Mouse (Mus musculus) heart, embryonic 11.5 days (tissue): ENCODE results near the gene Wipf3. TPM values are rescaled to one million over a fixed set of nuclear protein-coding genes. Genes with fewer than 3 reads are reported as not detected.
A peak's percentile ranks its signal among the peaks of the same experiment; 100 is the strongest.

Experiments used
- ATAC-seq: fragments of 200-750 bp; cut with Nextera tagmentation; replicated peaks from 2 replicates; pipeline ENCODE4 v1.8.0; 2017; ENCODE audit warnings: moderate library complexity; ENCODE audit not compliant: insufficient number of reproducible peaks, low FRiP score, low TSS enrichment
- H3K27ac ChIP-seq: fragments of 300-500 bp; sonication (generic); 2 replicates; pipeline ENCODE4 v1.5.1; 2014; ENCODE audit warnings: mild to moderate bottlenecking, low read depth, low read length
- H3K27me3 ChIP-seq: fragments of 300-500 bp; sonication (generic); 2 replicates; pipeline ENCODE4 v1.6.1; 2014; ENCODE audit warnings: mild to moderate bottlenecking, low read length, mixed read lengths; ENCODE audit not compliant: control insufficient read depth, insufficient read depth
- H3K36me3 ChIP-seq: fragments of 300-500 bp; sonication (generic); 2 replicates; pipeline ENCODE4 v1.6.1; 2014; ENCODE audit warnings: mild to moderate bottlenecking, low read length, moderate library complexity, mixed read lengths; ENCODE audit not compliant: control insufficient read depth, insufficient read depth
- H3K4me1 ChIP-seq: fragments of 300-500 bp; sonication (generic); 2 replicates; pipeline ENCODE4 v1.6.1; 2014; ENCODE audit warnings: low read length; ENCODE audit not compliant: control insufficient read depth, insufficient read depth
- H3K4me2 ChIP-seq: fragments of 300-500 bp; sonication (generic); 2 replicates; pipeline ENCODE4 v1.6.1; 2014; ENCODE audit warnings: mild to moderate bottlenecking, moderate library complexity
- H3K4me3 ChIP-seq: fragments of 300-500 bp; sonication (generic); 2 replicates; pipeline ENCODE4 v1.5.1; 2014; ENCODE audit warnings: low read depth, low read length
- H3K9ac ChIP-seq: fragments of 300-500 bp; sonication (generic); 2 replicates; pipeline ENCODE4 v1.6.1; 2014; ENCODE audit warnings: mild to moderate bottlenecking, low read depth, low read length, moderate library complexity
- H3K9me3 ChIP-seq: fragments of 300-500 bp; sonication (generic); replicated peaks from 2 replicates; pipeline ENCODE4 v1.6.1; 2016; ENCODE audit warnings: low read length; ENCODE audit not compliant: control insufficient read depth
- whole genome bisulfite sequencing: fragments of 180-500 bp; shearing (Covaris S2); extraction: QIAGEN DNeasy Blood & Tissue Kit; methylation state at CpG from one replicate; pipeline ENCODE4 v1.1.7; 2014; ENCODE audit not compliant: insufficient replicate concordance; 5-methylcytosine and 5-hydroxymethylcytosine counted together
- polyA plus RNA-seq: library from polyadenylated mRNA; unstranded; fragments of >200 nt; fragmentation: Nextera tagmentation; extraction: Ambion mirVana; gene quantifications from 2 replicates; pipeline ENCODE4 v1.2.1, GENCODE M21; 2014

The Wipf3 gene
- polyA plus RNA-seq, 1 experiment from 2014 or later = 3.8 TPM

DNA sequence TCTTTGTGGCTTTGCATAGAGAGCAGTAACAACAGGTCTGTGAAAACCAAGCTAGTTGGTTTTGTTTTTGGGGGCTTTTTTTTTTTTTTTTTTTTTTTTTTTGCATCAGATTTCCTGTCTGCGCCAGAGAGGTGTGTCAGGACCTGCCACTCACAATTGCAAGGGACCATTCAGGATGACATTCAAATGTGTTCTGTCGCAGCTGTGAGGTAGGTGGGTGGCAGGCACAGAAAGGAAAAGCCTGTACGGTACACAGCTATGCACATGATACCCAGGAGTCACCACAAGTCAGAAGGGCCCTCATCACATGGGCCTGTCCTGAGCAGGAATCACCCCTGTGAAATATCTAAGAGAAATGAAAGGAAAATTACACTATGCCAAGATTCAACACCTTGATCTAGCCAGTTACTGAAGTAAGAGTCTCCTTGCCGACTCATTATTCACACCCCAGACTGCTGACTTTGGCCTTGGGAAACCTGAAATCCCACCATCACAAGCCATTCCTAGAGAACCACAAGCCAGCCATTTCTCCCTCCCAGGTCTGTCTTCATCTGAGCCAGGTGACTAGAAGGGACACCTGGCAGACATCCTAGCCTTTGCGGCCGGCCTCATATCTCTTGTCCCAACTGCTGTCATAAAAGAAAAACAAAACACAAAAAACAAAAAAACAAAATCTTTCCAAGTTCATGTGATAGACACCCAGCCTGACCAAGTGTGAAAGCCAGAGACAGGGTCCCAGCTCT, 30.9 kb downstream of the Wipf3 start:
- no peaks in the 10 kb centered on the region for H3K36me3 ChIP-seq
- no peaks in the 10 kb centered on the region for H3K27me3 ChIP-seq
- H3K4me2 ChIP-seq = no peak overlapping the region
- H3K9ac ChIP-seq = no peak overlapping the region
- WGBS = 67% methylated on average over 6 of the region's 6 CpGs
- H3K9me3 ChIP-seq = no peaks in the 10 kb centered on the region
- H3K4me3 ChIP-seq = no peak overlapping the region
- peak overlapping the region; percentile 17; the same call in 1 of the 2 replicates for H3K27ac ChIP-seq
- H3K4me1 ChIP-seq = peaks cover 30% of the 10 kb centered on the region
- no peak for ATAC-seq

DNA sequence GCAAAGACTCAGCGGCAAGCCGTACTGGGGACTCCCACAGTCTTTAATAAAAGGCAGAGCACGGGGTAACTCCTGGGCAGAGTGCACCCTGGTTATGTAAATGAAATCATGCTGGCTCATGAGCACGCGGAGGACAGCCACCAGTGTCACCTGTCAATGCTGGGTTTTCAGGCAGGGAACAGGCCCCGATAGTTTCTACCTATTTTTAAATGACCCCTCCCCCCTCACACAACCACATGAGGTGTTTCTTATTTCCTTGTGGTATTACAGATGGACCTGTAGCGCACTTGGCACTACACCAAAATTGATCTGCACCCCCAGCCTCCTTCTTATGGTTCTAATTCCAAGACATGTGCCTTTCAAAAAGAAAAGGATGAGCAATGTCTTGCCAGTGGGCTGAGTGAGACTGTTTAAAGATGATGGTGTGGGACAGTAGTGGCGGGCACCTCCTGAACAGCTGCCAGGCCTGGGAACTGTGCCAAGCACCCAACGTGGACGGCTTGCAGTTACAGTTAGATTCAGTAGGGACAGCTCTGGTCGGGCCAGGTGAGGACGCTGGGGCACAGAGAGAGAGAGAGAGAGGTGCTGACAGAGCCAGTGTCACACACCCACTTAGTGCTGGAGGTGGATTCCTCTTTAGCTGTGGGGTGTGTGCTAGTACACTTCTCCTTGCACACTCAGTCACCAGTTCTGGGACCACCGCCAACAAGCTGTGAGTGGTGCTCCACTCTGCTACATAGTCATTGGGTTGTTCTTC, 31.7 kb downstream of the Wipf3 start:
- 0 out of 2 replicates have a peak, but pooled peaks have one; percentile 28 for ATAC-seq
- Histone ChIP-seq H3K9me3 (no peaks in the 10 kb centered on the region), H3K4me3 (no peak overlapping the region), H3K4me2 (no peak overlapping the region), H3K9ac (no peak overlapping the region), H3K27me3 (no peaks in the 10 kb centered on the region), H3K36me3 (no peaks in the 10 kb centered on the region), H3K27ac (no peak overlapping the region), H3K4me1 (peaks cover 31% of the 10 kb centered on the region)
- 66% methylated on average over 13 of the region's 13 CpGs for WGBS

DNA sequence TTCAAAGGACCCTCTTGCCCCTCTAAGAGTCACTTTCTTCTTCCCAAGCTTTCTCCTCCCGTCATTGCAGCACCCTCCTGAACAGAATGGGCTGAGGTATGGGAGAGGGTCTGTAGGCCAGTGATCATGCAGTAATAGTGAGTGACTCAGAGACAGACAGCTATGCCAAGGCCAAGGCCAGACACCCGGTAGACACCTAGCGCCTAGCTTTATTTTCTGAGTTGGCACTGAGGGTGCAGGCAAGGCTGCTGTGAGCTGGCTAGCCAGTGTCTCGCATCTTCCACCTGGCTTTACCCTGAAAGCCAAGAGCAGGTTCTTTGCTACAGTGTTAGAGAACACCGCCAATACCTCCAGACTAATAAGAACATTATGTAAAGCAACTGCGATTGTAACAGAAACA, 33.4 kb downstream of the Wipf3 start:
- no peaks in the 10 kb centered on the region for H3K36me3 ChIP-seq
- WGBS = 83% methylated on average over 6 of the region's 6 CpGs
- ATAC-seq = no peak

DNA sequence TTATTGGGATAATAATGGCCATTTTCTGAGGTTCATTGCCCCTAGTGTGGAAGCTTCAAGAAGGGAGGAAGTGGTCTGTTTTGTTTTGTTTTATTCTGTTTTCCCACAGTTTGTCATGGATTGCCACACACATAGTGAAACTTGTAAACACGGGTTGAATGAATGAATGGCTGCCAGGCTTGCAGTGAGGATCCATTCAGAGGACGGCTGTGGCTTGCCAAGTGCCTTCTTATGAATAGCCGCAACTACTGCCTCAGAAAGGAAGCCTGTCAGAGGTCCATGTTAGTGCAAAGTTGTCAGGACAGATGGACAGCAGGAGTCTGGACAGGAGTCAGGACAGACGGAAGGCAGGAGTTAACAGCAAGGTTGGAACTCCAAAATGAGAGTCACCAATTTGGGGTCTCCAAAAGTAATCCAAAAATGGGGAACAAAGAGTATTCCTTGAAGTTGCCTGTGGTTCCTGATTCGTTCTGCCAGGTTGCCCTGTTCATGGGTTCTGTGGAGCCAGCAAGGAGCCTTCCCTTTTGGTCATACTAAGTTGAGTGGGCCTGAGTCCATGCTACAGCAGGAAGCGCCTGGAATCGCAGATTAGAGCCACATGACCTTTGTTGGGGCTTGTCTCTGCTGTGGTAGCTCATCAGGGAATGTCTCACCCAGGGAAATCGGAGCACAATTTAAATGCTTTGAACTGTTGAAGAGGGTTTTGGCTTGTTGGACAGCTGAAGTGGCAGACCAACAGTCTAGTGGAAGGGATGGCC, 34.5 kb downstream of the Wipf3 start:
- Histone ChIP-seq H3K4me2 (no peak overlapping the region), H3K4me3 (no peak overlapping the region), H3K9ac (no peak overlapping the region), H3K27ac (peak overlapping the region; percentile 17; the same call in 1 of the 2 replicates), H3K9me3 (no peaks in the 10 kb centered on the region), H3K36me3 (no peaks in the 10 kb centered on the region), H3K4me1 (peaks cover 38% of the 10 kb centered on the region), H3K27me3 (no peaks in the 10 kb centered on the region)
- 60% methylated on average over 8 of the region's 8 CpGs for WGBS
- ATAC-seq = no peak

More for the DNA sequence above, 33.4 kb downstream of the Wipf3 start:
- Histone ChIP-seq H3K4me3 (no peak overlapping the region), H3K27me3 (no peaks in the 10 kb centered on the region), H3K9me3 (no peaks in the 10 kb centered on the region), H3K27ac (no peak overlapping the region), H3K4me1 (peaks cover 38% of the 10 kb centered on the region), H3K4me2 (no peak overlapping the region), H3K9ac (no peak overlapping the region)

DNA sequence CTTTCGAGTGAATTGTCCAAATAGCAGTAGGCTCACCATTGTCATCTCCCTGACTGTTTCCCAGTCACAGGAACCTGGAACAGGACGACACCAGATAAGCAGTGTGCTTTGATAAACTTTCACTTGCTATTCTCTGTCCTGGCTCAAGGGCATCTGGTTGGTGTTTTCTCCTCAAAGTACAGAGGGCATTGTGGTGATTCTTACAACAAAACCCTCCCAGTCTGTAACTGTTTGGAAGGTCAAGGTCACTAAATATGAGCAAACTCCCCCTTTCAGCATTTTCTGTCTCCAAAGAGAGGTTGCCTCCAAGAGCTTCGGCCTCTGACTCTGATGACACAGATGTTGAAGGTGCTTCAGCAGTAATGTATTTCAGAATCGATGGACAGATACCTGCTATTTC, 35.5 kb downstream of the Wipf3 start:
- Histone ChIP-seq H3K27ac (no peak overlapping the region), H3K4me1 (peaks cover 31% of the 10 kb centered on the region)
- ATAC-seq = no peak

DNA sequence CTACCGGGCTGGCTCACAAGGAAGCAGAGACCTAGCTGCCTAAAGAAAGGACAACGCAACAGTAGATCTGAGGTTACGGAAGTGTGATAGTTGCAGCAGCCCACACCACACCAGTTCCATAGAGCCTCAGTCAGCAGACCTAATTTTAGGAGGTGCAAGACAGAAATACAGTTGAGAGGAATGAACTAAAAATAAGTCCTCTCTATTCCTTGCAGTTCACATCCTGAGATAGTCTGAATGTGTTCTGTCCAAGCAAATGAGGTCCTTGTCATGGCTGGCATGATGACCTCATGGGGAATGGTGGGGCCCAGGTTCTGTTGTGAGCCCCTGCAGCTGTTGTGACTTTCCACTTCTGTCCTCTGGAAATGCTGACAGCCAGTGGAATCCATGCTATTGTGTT, 38.0 kb downstream of the Wipf3 start:
- no peak overlapping the region for H3K9ac ChIP-seq
- H3K9me3 ChIP-seq = no peaks in the 10 kb centered on the region
- WGBS = 45% methylated on average over 3 of the region's 3 CpGs
- no peaks in the 10 kb centered on the region for H3K27me3 ChIP-seq
- no peaks in the 10 kb centered on the region for H3K36me3 ChIP-seq
- peak overlapping the region; percentile 22 for H3K4me2 ChIP-seq
- H3K4me1 ChIP-seq = peaks cover 24% of the 10 kb centered on the region
- peak overlapping the region; percentile 85 for H3K27ac ChIP-seq
- ATAC-seq = no peak
- no peak overlapping the region for H3K4me3 ChIP-seq

More for the DNA sequence above, 35.5 kb downstream of the Wipf3 start:
- Histone ChIP-seq H3K27me3 (no peaks in the 10 kb centered on the region), H3K4me3 (no peak overlapping the region), H3K36me3 (no peaks in the 10 kb centered on the region), H3K9me3 (no peaks in the 10 kb centered on the region), H3K9ac (no peak overlapping the region), H3K4me2 (no peak overlapping the region)
- 53% methylated on average over 4 of the region's 4 CpGs for WGBS

DNA sequence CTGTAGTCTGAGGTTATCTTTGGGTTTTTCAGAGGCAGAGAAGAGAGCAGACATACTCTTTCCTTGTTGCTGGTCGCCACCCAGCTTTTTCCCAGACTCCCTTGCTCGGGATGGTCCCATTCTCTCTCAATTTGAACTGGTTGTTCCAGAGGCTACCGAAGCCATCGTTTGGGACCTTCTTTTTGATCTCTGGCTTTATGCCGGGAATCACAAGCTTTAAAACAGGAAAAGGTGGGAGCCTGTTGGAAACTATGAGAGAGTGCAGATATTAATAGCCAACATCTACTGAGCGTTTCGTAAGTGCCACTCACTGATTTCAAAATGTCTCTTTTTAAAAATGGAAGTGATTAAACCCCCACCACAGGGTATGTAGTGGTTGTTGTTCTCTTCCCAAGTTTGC, 42.5 kb downstream of the Wipf3 start:
- peaks cover 41% of the 10 kb centered on the region for H3K4me1 ChIP-seq
- no peaks in the 10 kb centered on the region for H3K9me3 ChIP-seq
- no peak overlapping the region for H3K4me2 ChIP-seq
- 0 out of 2 replicates have a peak overlapping the region, but pooled peaks have one; percentile 11 for H3K27ac ChIP-seq
- no peak overlapping the region for H3K4me3 ChIP-seq
- no peak overlapping the region for H3K9ac ChIP-seq
- 67% methylated on average over 7 of the region's 7 CpGs for WGBS
- no peaks in the 10 kb centered on the region for H3K36me3 ChIP-seq
- no peak for ATAC-seq
- no peaks in the 10 kb centered on the region for H3K27me3 ChIP-seq

DNA sequence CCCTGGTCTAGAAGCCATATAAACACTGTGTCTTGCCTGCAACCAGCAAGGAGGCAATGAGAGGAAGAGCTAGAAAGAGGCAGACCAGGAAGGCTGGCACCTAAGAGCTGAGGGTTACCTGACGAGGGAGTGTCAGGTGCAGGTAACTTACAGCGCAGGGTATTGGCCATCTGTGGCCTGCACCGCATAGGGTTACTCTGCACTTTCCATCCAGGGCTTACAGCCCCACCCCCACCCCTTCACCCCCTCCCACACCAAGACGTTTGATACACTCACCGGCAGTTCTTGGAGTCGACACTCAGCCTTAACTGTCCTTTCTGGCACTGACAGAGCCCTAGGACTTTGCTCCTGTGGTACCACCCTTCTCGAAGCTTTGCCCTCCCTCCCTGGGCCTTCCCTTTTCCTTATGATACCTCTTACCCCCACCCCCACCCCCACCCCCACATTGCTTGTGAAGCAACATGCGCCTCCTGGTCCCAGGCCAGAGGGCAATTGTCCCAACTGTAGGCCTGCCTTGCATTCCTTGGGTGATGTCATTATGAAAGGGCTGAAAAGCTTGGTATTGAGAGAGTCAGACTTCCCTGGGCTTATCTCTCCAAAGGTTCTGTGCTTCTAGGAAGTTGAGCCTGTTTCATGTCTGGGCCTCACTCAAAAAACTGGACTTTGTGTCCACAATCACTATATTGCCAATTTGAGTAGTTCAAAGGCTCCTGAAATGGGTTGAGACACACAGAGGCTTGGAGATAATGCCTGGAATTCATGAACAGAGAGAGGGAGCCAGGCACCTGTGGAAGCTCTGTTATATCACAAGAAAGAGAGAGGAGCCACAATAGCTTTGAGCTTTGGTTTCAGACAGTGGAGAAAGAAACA, 43.7 kb downstream of the Wipf3 start:
- Histone ChIP-seq H3K36me3 (no peaks in the 10 kb centered on the region), H3K4me3 (no peak overlapping the region), H3K27ac (peak overlapping the region; percentile 59), H3K27me3 (no peaks in the 10 kb centered on the region), H3K9ac (no peak overlapping the region), H3K4me2 (no peak overlapping the region), H3K4me1 (peaks cover 34% of the 10 kb centered on the region), H3K9me3 (no peaks in the 10 kb centered on the region)
- WGBS = 46% methylated on average over 8 of the region's 8 CpGs
- ATAC-seq = peak; percentile 62; the same call in 1 of the 2 replicates
